Mouse (Mus musculus): ENCODE data around the gene Mvb12b.

DNA sequence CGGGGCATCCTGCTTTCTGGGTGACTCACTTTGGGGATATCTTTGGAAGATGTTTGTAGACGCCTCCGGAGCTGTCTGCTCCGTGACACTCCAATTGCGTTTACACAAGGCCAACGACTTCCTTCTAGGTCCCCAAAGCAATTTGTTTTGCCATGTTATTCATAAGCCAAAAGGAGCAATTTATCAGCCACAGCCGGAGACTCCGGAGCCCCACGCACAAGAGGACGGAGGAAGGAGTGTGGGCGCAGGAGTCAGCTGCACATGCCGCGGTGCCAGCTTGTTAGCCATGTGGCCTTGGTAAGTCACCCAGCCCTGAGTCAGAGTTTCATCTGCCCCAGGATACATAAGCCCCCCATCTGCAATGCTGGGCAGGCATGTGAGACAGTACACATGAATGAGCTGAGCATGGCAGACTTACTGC is 127.2 kb downstream of the Mvb12b start:
- TF ChIP-seq CTCF (IDR thresholded peaks at IDR 0.05; ENCODE audit: low read depth) (no peak), EP300 (IDR thresholded peaks at IDR 0.05; ENCODE audit: low read depth) (no peak)
